ENCODE assay signal across 9 mouse cellular contexts in genomic region chr5:125221868-125222267, GRCm38 (mm10). TPM values are rescaled to one million over a fixed set of nuclear protein-coding genes. Genes with fewer than 3 reads are reported as not detected.
A peak's percentile ranks its signal among the peaks of the same experiment; 100 is the strongest.
DNase-seq lines count a peak whose midpoint lies in the region; ATAC-seq and TF ChIP-seq lines count a peak whose summit lies in the region.
"Had no signal": no experiment of that assay in that cellular context is flagged by ENCODE, and none has a peak within 500 bp of the region (broad histone marks: within the 10 kb centered on the region; RNA-seq: fewer than 3 reads in every experiment).

No protein-coding gene starts in this region.

- intact Hi-C loops in heart, postnatal 10 days (cut with DNase I): no loop called here
- intact Hi-C loops in left cerebral cortex, postnatal 25 days (cut with DNase I): no loop called here

- no peaks in the 10 kb centered on the region for H3K36me3 ChIP-seq in lung, postnatal 0 days (ENCODE audit: insufficient read depth, low read length)
- H3K36me3 ChIP-seq in embryonic facial prominence, embryonic 14.5 days (ENCODE audit: control insufficient read depth, insufficient read depth, low read length): no peaks in the 10 kb centered on the region
- no peaks in the 10 kb centered on the region for H3K36me3 ChIP-seq in stomach, embryonic 16.5 days (ENCODE audit: control insufficient read depth, insufficient read depth, low read length)

- no peak for ATAC-seq in lung, postnatal 0 days
- peak; percentile 62 for ATAC-seq in embryonic facial prominence, embryonic 14.5 days (ENCODE audit: low read depth)
- peak; percentile 57; the same call in 1 of the 2 replicates for ATAC-seq in stomach, embryonic 16.5 days (ENCODE audit: insufficient read depth, low FRiP score)
- no peak for ATAC-seq in erythroblast, adult 5-6 weeks (replicated peaks; ENCODE audit: low FRiP score, poor library complexity, severe bottlenecking)
- ATAC-seq in activated CD4-positive, CD25-positive, alpha-beta regulatory T cell, adult 4 months: no peak

- no peaks in the 10 kb centered on the region for H3K27me3 ChIP-seq in lung, postnatal 0 days (replicated peaks; ENCODE audit: insufficient read depth, low read length)
- no peaks in the 10 kb centered on the region for H3K27me3 ChIP-seq in embryonic facial prominence, embryonic 14.5 days (replicated peaks; ENCODE audit: control insufficient read depth, insufficient read depth, low read length)
- no peaks in the 10 kb centered on the region for H3K27me3 ChIP-seq in stomach, embryonic 16.5 days (ENCODE audit: control insufficient read depth, insufficient read depth, low read length)

- no peaks in the 10 kb centered on the region for H3K4me1 ChIP-seq in lung, postnatal 0 days (ENCODE audit: insufficient read depth, low read depth, low read length)
- no peaks in the 10 kb centered on the region for H3K4me1 ChIP-seq in embryonic facial prominence, embryonic 14.5 days (ENCODE audit: control insufficient read depth, insufficient read depth, low read length)
- H3K4me1 ChIP-seq in stomach, embryonic 16.5 days (ENCODE audit: control insufficient read depth, insufficient read depth, low read length): peaks cover 3% of the 10 kb centered on the region; the same call in 1 of the 2 replicates

- H3K4me2 ChIP-seq in lung, postnatal 0 days (replicated peaks; ENCODE audit: low read depth, low read length): no peak overlapping the region
- H3K4me2 ChIP-seq in embryonic facial prominence, embryonic 14.5 days (ENCODE audit: low read depth, low read length): no peak overlapping the region
- no peak overlapping the region for H3K4me2 ChIP-seq in stomach, embryonic 16.5 days (ENCODE audit: low read depth, low read length)

- H3K9me3 ChIP-seq in lung, postnatal 0 days (ENCODE audit: low read length): no peaks in the 10 kb centered on the region
- H3K9me3 ChIP-seq in embryonic facial prominence, embryonic 14.5 days (ENCODE audit: control insufficient read depth, low read length): no peaks in the 10 kb centered on the region
- no peaks in the 10 kb centered on the region for H3K9me3 ChIP-seq in stomach, embryonic 16.5 days (replicated peaks; ENCODE audit: control insufficient read depth, low read length)

- H3K27ac ChIP-seq in lung, postnatal 0 days (ENCODE audit: low read length): no peak overlapping the region
- peak overlapping the region; percentile 11; the same call in 1 of the 2 replicates for H3K27ac ChIP-seq in embryonic facial prominence, embryonic 14.5 days (replicated peaks; ENCODE audit: low read depth, low read length)
- no peak overlapping the region for H3K27ac ChIP-seq in stomach, embryonic 16.5 days (ENCODE audit: low read length)

- no peak for TF ChIP-seq CTCF in lung, postnatal 0 days (IDR thresholded peaks at IDR 0.05)

- WGBS in lung, postnatal 0 days: 49% methylated on average over 3 of the region's 3 CpGs
- WGBS in embryonic facial prominence, embryonic 14.5 days: 64% methylated on average over 3 of the region's 3 CpGs
- 68% methylated on average over 3 of the region's 3 CpGs for WGBS in stomach, embryonic 16.5 days

- H3K4me3 ChIP-seq in lung, postnatal 0 days (ENCODE audit: low read depth, low read length): no peak overlapping the region
- H3K4me3 ChIP-seq in embryonic facial prominence, embryonic 14.5 days (ENCODE audit: low read depth, low read length): no peak overlapping the region
- no peak overlapping the region for H3K4me3 ChIP-seq in stomach, embryonic 16.5 days (replicated peaks; ENCODE audit: low read length)
- H3K4me3 ChIP-seq: erythroblast, embryonic 14.5 days had no signal

- TF ChIP-seq EP300 in lung, postnatal 0 days (IDR thresholded peaks at IDR 0.05): no peak

- no peak overlapping the region for H3K9ac ChIP-seq in lung, postnatal 0 days (replicated peaks; ENCODE audit: low read depth)
- H3K9ac ChIP-seq in embryonic facial prominence, embryonic 14.5 days (ENCODE audit: low read depth, low read length): no peak overlapping the region
- no peak overlapping the region for H3K9ac ChIP-seq in stomach, embryonic 16.5 days (ENCODE audit: low read length)

- peak; percentile 40 for DNase-seq in lung, postnatal 14 days
- DNase-seq in lung, postnatal 0 days (ENCODE audit: low spot score): no peak
- peak; percentile 67 for DNase-seq in embryonic facial prominence, embryonic 14.5 days (ENCODE audit: low spot score)
- DNase-seq in heart, postnatal 10 days: peak; percentile 76 to 83
- peak; percentile 66 to 86 for DNase-seq in left cerebral cortex, postnatal 25 days (ENCODE audit: low spot score in 2 of 2)

RNA-seq across cellular contexts. Expression of gene Ncor2, which starts 42.8 kb away (rescaled TPM):
- polyA plus RNA-seq in lung, postnatal 0 days (2015; fragmentation: Nextera tagmentation; extraction: Ambion mirVana): 20.2 and 23.9 TPM in 2 replicates
- 34.9 and 37.3 TPM in 2 replicates for polyA plus RNA-seq in embryonic facial prominence, embryonic 14.5 days (2014; fragmentation: Nextera tagmentation; extraction: Ambion mirVana)
- total RNA-seq in heart, postnatal 10 days (2021): 100 to 1,000 TPM; 112 to 125 TPM
- 100 to 1,000 TPM; 183 to 200 TPM for total RNA-seq in left cerebral cortex, postnatal 25 days (2021)
- 21.4 and 24.6 TPM in 2 replicates for polyA plus RNA-seq in stomach, embryonic 16.5 days (2015; fragmentation: Nextera tagmentation; extraction: Ambion mirVana)
- 15.8 and 18.2 TPM in 2 replicates for total RNA-seq in erythroblast, adult 5-6 weeks (2015; ENCODE audit: low replicate concordance)
- total RNA-seq in erythroblast, adult 5-6 weeks (2017; ENCODE audit: low replicate concordance): 6.0 and 8.0 TPM in 2 replicates
- 1 to 10 TPM; 2.9 to 8.0 TPM for polyA plus RNA-seq in activated CD4-positive, CD25-positive, alpha-beta regulatory T cell, adult 4 months (2017; shearing (Covaris generic))

Comparison
In these comparisons a context has a peak if more than half of its experiments do, and no peak if none do; other contexts are left out.
1. ATAC-seq: peak in embryonic facial prominence, embryonic 14.5 days (single experiment) and stomach, embryonic 16.5 days (single experiment); none in lung, postnatal 0 days (single experiment), erythroblast, adult 5-6 weeks (single experiment) and activated CD4-positive, CD25-positive, alpha-beta regulatory T cell, adult 4 months (single experiment).